Mouse (Mus musculus) adrenal gland, adult (tissue): ENCODE results near the gene Prelp.
A peak's percentile ranks its signal among the peaks of the same experiment; 100 is the strongest.

Source experiments
- DNase-seq, 2 experiments: peaks; one replicate each; pipeline ENCODE4 v3.0.0; 2022 to 2023; ENCODE audit warnings: low spot score in 1 of 2; ENCODE audit not compliant: inconsistent age in 2 of 2

Gene Prelp

DNA sequence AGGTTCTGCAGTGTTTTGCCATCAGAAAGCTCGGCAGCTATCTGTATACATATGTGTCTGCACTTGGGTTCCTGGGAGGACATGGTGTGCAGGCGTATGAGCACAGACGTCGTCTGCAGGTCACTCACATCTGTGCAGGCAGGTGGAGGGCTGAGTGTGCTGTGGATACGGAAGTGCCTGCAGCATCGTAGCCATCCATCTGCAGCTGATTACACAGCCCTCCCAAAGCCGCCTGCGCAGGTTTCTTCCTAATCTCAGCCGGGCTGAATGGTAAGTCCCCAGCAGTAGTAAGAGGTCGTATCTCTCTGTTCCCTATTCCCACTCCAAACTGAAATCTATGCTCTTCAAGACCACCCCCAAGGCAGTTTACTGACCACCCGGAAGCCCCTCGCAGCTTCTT lies 14.8 kb downstream of the Prelp start:
- no peak for DNase-seq

DNA sequence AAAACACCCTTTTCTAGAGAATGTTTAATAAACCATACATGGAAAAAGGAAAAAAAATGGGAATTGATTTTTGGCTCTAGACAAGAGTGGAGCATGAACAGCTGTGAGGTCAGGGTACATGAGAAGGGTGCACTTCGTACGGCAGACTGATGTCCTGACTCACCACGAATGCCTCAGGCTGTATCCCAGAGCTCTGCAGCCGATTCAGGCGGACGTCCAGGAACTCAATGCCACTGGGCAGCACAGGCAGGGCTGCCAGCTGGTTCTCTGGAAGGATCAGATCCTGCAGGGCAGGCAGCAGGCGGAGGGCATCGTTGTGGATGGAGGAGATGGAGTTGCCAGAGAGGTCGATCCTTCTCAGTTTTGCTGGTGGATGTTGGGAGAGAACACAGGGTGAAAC lies 20.4 kb downstream of the Prelp start:
- DNase-seq, result peak; percentile 79 to 88

DNA sequence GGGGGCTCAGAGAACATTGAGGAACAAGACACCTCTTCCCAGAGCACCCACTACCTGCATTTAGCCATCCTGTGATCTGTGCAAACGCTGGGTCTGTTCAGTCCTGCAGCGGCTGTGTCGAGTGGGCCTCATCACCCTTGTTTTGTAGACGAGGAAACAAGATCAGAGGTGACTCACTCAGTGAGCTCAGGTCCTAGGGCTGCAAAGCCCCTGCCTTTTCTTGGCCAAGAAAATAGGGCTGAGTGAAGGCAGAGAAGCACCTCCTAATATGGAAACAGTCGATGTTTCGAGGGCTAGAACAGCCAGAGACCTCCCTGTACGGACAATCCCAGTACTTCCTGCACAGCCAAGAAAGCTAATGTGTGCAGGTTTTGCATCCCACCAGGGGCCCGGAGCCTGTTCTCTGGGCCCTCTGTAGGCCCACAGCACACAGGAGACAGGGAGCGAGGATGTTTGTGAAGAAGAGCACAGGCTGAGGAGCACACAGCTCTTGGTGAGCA lies 22.1 kb downstream of the Prelp start:
- no peak for DNase-seq

DNA sequence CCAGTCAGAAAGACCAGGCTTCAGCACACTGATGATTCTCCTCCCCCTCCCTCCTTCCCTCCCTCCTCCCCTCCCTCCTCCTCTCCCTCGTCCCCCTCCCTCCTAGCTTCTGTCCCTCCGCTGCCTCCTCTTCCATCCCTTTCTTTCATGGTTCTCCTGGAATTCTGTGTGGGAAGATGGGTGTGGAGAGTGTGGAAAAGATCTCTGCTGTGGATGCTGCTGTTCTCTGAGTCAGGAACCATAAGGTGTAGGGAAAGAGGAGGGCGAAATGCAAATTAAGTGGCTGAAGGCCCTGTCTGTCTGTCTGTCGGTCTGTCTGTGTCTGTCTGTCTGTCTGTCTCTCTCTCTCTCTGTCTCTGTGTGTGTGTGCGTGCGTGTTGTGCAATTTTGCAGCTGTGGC lies 23.9 kb downstream of the Prelp start:
- DNase-seq, result no peak

DNA sequence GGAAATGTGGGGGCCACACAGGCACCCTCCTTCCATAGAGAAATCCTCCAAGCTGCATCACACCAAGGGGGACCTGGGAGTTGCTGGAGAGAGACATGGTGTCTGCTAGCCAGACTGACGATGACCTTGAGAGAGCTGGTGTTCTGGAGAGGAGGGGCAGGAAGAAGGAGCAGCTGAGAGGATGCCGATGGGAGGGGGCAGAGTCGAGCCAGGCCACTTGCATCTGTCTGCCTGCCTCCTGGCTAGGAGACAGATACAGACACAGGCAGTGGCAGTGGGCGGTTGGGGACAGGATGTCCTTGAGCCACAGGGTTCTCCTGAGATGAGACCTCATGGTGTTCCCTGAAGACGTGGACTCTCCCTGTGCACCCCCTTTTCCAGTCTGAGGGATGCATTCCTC lies 29.7 kb downstream of the Prelp start:
- DNase-seq, result peak; percentile 65 to 73

DNA sequence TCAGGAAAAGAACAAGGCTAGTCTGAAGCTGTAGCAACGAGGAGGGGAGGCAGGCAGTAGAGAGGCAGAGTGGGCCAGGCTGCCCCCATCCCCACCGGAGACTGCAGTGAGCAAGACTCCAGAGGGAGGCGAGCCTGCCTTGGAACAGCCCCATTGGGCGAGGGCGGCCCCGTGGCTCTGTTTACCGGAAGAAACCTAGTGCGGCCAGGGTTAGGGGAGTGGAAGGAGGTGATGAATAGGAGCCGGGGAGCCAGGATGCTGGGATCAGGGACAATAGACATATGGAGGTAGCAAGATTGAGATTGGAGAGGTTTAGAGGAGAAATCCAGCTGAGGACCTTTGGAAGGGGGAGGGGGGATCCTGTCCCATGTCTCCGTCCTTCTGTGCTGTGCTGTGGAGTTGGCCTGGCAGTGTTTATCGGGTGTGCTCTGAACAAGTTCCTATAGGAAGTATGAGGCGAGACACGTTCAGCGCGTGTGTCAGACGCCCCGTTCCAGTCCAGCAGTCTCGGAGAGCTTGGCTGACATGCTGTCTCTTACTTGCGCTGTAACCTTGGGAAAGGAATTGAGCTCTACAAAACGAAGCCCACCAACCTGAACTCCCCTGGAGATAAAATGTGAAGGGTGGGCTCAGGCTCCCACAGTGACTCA lies 31.1 kb downstream of the Prelp start:
- peak in 1 of 2 experiments; percentile 46 for DNase-seq

DNA sequence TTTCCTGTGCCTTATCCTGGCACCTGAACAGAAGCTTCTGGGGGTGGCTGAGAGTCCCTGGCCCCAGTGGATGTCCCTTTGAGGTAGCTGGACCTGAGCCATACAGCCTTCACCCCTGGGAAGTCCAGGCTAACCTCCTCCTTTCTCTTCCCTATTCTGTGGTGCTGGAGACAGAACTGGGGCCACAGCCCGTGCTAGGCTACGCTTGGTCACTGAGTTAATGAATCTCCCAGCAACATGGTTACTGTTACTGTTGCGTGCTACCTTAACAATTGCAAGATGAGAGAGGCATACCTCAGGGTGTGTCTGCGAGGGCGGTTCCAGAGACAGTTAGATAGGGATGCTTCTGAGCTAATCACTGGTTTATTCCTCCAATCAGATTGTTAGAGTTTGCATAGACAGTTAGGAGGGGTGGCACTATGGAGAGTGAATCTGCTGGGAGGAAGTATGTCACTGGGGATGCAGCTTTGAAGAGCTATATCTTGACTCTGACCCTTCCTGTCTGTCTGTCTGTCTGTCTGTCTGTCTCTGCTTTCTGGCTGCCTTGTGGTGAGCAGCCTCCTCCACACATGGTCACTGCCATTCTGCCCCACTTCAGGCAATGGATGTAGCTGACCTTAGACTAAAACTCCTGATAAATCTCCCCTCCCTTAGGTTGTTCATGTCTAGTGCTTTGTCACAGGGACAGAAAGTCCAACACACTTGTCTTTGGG lies 33.5 kb downstream of the Prelp start:
- DNase-seq, result peak in 1 of 2 experiments; percentile 18

DNA sequence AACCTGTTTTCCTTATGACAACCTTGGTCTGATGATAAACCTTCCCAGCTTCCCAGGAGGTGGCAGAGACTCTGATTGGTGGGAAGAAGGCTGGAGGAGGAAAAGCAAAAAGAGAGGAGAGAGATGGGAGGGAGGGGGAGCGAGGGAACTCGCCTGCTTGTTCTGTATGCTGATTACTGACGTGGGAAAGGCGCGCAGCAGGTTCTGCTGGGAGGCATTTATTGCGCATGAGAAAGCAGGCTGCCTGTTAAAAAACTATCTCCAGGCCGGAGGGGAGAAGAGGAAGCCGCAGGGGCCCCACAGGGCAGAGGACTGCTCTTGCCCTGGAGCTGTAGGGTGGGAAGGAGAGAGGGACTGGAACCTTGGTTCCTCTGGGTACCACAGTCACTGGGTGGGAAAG lies 34.2 kb downstream of the Prelp start:
- peak in 1 of 2 experiments; percentile 36 for DNase-seq

DNA sequence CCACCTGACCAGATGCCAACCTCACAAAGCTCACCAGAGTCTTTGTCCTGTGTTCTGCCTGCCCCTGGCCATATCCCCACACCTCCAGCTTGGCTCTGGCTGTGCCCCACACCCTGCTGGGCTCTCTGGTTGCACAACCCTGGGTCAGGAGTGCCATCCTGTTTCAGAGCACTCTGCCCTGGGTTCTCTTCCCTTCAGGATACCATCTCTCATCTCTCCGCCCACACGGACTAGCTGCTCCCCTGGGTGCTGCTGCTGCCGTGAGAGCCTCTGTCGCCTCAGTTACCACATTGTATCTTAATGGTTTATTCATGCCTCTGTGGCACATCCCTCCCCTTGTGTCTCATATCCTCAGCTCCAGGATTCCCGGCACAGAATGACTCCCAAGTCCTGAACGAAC lies 34.8 kb downstream of the Prelp start:
- peak in 1 of 2 experiments; percentile 36 for DNase-seq

DNA sequence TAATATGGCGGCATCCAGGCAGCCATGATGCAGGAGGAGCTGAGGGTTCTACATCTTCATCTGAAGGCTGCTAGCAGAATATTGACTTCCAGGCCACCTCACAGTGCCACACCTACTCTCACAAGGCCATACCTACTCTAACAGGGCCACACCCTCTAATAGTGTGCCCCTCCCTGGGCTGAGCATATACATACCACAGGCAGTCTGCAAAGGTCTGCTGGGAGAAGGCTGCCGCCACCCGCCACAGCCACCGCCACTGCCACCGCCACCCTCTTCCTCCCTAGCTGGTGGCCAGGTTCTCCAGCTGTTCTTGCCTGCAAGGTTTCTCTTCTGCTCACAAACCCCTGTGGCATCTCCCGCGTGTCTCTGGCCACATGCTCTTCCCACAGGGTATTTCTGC lies 35.4 kb downstream of the Prelp start:
- DNase-seq, result no peak

DNA sequence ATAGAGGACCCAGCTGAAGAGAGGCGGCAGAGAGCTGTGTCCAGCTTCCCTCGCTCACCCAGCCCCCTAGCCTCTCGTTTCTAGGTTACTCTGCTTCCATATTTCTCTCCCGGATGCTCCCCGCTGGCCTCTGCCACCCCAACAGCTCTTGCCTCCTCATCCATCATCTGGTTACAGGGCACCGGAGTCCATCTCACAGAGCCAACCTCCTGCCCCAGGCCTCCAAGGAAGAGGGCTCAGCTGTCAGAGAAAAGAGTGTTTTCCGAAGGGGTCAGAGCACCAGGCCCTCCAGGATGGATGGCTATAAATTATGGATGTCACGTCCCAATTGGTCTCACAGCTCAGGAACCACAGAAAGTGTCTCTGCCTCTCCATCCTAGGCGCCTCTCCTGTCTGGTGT lies 36.5 kb downstream of the Prelp start:
- peak in 1 of 2 experiments; percentile 26 for DNase-seq

DNA sequence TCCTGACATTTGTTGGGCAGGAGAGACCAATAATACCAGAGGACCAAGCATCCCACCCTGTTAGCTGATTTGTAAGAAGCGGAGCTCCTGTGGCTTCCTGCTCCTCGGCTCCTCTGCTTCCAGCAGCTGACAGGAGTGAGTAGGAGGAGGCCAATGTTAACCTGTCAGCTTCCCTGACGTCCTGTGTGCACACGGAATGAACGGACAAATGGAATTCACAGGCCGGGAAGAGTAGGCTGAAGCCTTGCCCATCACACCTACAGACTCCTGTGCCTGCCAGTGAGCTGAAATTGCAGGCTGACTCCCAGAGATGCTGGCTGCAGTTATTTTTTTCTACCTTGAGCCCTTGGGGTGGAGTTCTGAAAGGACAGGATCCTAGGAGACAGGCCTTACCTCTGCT lies 37.1 kb downstream of the Prelp start:
- no peak for DNase-seq

DNA sequence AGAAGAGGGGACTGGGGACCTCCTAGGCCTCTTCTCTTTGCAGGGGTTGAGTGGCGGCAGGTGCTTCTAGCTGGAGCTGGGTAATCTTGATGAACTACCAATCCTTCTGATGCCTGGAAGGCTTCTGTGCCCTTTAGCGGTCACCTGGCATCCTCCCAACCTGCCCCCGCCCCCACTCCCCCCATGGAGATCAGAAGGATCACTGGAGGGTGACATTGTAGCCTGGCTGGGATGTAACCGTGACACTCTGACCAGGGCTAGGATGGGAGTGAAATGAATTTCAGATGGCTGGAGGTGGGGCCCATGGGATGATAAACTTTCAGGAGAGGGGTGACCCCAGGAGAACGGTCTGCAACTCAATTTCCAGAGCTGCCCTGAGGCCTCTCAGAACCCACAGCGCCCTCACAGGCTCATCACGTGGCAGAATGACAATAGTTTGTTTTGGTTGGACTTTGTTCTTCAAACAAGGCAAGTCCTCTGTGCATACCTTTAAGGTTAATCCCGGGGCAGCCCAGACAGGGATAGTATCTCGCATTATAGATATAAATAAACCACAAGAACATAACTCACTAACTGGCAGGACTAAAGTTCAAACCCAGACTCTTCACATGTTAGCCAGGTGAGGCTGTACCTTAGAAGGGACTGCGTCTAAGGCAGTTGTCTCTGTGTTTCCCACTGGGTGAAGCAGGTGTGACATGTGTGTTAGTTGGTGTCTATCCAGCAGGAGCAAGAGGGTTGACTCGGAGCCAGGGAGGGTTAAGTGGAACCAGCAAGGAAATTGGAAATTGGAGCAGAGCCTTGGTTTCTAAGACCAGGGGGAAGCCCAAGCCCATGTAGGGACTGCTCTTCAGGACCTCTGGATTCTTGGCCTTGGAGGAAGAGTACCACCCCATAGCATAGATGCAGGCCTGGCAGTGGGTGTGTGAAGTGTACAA lies 38.7 kb downstream of the Prelp start:
- peak in 1 of 2 experiments; percentile 30 for DNase-seq

DNA sequence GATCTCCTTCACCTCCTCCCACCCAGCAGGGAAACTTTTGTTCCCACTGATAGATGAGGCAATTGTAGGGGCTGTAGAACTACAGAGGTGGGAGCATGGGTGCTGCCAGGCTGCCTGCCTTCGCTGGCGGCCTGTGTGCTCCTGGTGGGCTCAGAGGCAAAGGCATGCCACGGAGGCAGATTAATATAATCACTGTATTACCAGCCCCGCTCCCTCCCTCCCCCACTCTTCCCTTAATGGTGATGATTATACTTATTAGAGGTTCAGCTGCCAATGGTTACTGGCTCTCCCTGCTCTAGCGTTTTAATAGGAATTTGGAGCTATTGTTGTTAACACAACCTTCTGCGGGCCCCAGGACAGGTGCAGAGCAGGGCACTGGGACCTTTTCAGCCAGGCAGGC lies 39.4 kb downstream of the Prelp start:
- DNase-seq, result no peak

DNA sequence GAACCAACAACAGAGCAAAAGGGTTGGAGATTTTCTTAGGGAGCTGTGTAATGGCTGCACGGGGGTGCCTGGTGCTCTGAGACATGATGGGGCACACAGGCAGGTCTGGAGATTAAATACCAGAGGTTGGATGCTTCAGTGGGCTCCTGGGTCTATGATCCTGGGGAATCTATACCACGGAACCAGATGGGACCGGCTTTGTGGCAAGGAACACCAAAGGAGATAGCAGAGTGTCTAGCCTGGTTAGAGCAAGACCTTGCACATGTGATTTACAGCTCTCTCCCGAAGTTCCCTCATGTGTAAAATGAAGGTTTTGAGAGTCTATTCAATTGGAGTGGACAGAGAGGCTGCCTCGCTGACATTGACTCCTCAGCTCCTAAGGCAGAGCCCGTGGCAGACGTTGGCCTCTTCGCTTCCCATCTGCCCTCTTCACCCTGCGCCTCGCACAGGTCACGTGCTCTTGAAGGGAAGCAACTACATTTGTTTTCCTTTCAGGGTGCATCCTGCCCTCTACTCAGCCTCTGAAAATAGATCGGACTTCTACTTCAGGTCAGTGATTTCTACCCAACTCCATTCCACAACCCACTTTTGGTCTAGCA lies 42.3 kb downstream of the Prelp start:
- peak in 1 of 2 experiments; percentile 49 for DNase-seq

DNA sequence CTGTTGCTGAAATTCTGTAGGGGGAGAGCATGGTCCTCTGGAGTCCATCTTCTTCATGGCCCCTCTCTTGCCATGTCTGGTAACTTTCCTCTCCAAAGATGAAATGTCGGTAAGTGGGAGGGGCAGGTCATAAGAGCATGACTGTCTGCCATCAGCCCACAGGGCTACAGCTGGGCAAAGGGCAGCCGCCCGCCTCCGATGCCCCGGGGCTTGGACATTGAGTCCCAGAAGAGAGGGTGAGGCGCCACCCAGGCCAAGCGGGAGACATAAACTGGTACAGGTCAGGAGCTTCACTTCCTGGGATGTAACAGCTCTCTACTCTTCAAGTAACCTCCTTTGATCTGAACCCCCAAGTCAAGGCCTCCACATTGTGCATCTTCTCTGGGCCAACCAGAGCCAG lies 44.3 kb downstream of the Prelp start:
- no peak for DNase-seq

DNA sequence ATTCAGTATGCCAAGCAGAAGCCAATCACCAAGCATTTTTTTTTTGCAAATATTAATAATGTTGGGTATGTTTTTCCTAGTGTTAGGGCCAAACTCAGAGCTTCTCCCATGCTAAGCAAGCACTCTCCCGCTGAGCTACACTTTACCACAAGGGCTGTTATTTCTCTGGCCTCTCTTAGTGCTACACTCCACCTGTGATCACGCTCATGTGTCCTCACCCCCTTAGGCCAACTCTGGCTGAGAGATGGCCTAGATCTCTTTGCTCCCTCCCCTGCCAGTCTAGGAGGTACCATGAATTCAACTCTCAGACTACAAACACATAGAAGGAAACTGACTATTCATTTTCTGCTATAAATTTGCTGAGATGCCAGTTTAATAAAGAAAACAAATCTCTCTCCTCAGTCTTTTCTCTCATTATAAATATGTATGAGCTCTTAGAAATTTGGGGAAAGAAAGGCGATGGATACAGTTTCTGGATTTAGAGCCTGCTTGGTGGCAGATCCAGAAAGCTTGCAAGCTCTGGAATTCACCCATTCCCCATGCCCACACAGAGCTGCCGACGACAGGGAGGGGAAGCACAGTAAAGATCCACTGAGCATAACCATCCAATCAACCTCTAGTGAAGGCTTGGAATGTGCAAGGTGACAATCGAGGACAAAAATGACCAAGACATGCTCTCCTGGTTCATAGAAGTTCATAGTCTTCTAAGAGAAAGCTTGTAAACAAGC lies 48.0 kb downstream of the Prelp start:
- no peak for DNase-seq

DNA sequence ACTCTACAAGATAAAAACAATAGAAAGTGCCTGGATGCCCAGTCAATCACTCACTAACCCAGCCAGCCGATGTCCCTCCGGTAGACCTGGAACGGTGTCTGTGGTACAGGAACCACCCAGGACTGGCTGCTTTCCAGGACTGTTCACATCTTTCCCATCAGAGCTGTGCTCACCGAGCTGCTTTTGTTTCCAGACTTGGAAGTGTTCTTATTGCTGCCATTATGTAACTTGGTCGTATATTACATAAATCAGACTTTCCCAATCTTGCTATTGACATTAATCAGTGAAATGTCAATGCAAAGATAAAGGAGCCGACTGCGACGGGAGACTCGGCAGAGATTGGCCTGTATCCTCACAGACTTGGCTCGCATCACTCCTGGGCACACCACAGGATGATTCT lies 50.0 kb downstream of the Prelp start:
- DNase-seq, result no peak

DNA sequence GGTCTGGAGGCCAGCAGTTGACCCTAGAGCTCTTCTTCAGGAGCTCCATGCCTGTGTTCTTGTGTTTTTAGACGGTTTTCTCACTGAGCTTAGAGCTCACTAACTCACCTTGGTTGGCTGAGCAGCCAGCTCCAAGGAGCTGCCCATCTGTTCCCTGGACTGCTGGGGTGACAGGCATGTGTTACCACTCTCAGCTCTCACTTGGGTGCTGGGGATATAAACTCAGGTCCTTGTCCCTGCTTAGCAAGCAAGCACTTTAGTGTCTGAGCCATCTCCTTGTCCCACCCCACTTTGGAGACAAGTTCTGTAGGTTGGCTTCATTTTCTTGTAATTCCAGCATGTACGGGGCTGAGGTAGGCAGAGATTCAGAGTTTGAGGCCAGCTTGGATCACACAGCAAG lies 52.0 kb downstream of the Prelp start:
- no peak for DNase-seq

DNA sequence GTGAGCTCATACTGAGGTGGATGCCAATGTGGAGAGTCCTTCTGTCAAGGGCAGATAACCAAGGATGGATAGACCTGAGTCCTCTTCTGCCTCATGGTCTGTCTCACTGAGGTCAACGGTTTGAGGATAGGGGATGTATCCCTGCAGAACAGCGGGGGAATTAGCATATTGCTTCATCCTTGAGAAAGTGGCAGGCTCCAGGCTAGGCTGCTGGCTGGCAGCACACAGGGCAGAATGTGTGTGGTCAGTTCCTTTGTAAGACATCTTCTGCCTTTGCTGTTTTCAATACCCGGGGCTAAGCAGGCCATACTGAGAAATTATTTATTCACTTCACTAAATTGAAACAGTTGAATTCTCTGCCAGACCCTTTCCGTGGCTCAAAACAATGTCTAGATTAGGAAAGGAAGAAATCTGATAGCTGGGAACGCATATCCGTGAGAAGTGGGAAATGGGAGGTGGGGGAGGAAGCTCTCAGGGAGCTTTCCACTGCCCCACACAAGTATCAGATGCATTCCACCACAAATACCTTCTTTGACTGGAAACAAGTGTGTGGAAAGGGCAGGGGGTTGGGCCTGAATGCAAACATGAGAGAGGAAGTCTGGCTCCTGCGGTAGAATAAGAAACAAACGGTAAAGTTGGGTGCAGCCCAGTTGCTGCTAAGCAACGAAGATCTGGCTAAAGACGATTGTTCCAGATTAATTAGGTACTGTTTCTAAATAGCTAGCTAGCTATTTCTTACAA lies 57.8 kb downstream of the Prelp start:
- no peak for DNase-seq
